In the genomic region with DNA sequence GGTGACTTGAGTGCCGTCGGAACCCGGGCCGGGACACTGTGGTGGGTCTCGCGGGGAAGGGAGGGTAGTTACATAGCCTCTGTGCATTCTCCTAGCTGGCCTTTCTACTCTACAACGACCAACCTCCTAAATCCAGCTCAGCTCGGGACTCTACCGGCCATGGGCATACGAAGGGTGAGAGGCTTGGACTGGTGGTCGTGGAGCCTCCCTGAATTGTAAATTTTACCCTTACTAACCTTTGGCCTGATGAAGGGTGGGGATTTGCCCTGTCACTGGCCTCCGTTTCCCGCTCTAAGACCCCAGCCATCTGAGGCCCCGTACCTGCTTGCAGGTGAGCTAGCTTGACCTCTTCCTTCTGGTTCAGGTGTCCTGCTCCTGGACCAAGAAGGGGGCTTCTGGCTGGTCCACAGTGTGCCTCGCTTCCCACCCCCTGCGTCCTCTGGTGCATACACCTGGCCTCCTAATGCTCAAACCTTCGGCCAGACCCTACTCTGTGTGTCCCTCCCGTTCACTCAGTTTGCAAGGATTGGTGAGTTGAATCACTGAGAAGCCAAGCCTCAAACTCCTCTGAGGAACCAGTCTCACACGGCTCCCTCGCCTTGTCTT, we compare ENCODE assay signal across 8 mouse cellular contexts. TPM values are rescaled to one million over a fixed set of nuclear protein-coding genes. Genes with fewer than 3 reads are reported as not detected.
DNase-seq lines count a peak whose midpoint lies in the region; ATAC-seq and TF ChIP-seq lines count a peak whose summit lies in the region.

No protein-coding gene starts in this region.

- H3ac ChIP-seq in myocyte (ENCODE audit: control insufficient read depth, insufficient read length): no peak overlapping the region

- H3K79me2 ChIP-seq in myocyte (ENCODE audit: control insufficient read depth, insufficient read depth): no peaks in the 10 kb centered on the region

- no peak for ATAC-seq in embryonic facial prominence, embryonic 13.5 days (ENCODE audit: insufficient number of reproducible peaks, insufficient read depth, low FRiP score, low TSS enrichment, low read depth)
- ATAC-seq in hindbrain, postnatal 0 days: peak; percentile 6; the same call in 1 of the 2 replicates

- peak overlapping the region; percentile 75 for H3K4me3 ChIP-seq in lung, adult 2 months (replicated peaks; ENCODE audit: extremely low read depth, low read depth, low read length)
- peak overlapping the region; percentile 57 for H3K4me3 ChIP-seq in embryonic facial prominence, embryonic 13.5 days
- H3K4me3 ChIP-seq in hindbrain, postnatal 0 days (ENCODE audit: low read length): peak overlapping the region; percentile 37
- H3K4me3 ChIP-seq in myocyte: peak overlapping the region; percentile 42

- WGBS in lung, adult 2 months: 51% methylated on average over 20 of the region's 20 CpGs
- 49% methylated on average over 20 of the region's 20 CpGs for WGBS in embryonic facial prominence, embryonic 13.5 days
- 54% methylated on average over 20 of the region's 20 CpGs for WGBS in hindbrain, postnatal 0 days

- peak overlapping the region; percentile 74 for H3K9ac ChIP-seq in embryonic facial prominence, embryonic 13.5 days
- peak overlapping the region; percentile 51 for H3K9ac ChIP-seq in hindbrain, postnatal 0 days (replicated peaks; ENCODE audit: low read length)

- peaks cover 48% of the 10 kb centered on the region for H3K27me3 ChIP-seq in embryonic facial prominence, embryonic 13.5 days
- no peaks in the 10 kb centered on the region for H3K27me3 ChIP-seq in hindbrain, postnatal 0 days (ENCODE audit: insufficient read depth, low read length)
- no peaks in the 10 kb centered on the region for H3K27me3 ChIP-seq in myocyte (ENCODE audit: control insufficient read depth, insufficient read depth, insufficient read length)

- H3K36me3 ChIP-seq in embryonic facial prominence, embryonic 13.5 days: peaks cover 4% of the 10 kb centered on the region; the same call in 1 of the 2 replicates
- H3K36me3 ChIP-seq in hindbrain, postnatal 0 days (ENCODE audit: insufficient read depth, low read length): peaks cover 21% of the 10 kb centered on the region; the same call in 1 of the 2 replicates
- no peaks in the 10 kb centered on the region for H3K36me3 ChIP-seq in myocyte (ENCODE audit: control insufficient read depth, insufficient read depth)

- TF ChIP-seq POLR2A in lung, adult 2 months (IDR thresholded peaks at IDR 0.05; ENCODE audit: borderline replicate concordance, extremely low read depth, low read depth, low read length): no peak
- TF ChIP-seq POLR2A in myocyte (IDR thresholded peaks at IDR 0.05; ENCODE audit: insufficient read length, low read depth): no peak

- no peak for TF ChIP-seq CTCF in lung, adult 2 months (IDR thresholded peaks at IDR 0.05; ENCODE audit: insufficient read depth, low read length)
- no peak for TF ChIP-seq CTCF in hindbrain, postnatal 0 days (IDR thresholded peaks at IDR 0.05; ENCODE audit: low read depth)

- no peak overlapping the region for H3K27ac ChIP-seq in embryonic facial prominence, embryonic 13.5 days
- H3K27ac ChIP-seq in hindbrain, postnatal 0 days: no peak overlapping the region

- peak overlapping the region; percentile 82 for H3K4me2 ChIP-seq in embryonic facial prominence, embryonic 13.5 days
- peak overlapping the region; percentile 66 for H3K4me2 ChIP-seq in hindbrain, postnatal 0 days (ENCODE audit: low read depth, low read length)
- peak overlapping the region; percentile 83 for H3K4me2 ChIP-seq in myocyte (ENCODE audit: low read depth)

- DNase-seq in lung, adult 2 months: no peak
- DNase-seq in lung, postnatal 25 days (ENCODE audit: low spot score): no peak
- no peak for DNase-seq in hindbrain, postnatal 0 days (ENCODE audit: low spot score)
- DNase-seq in layer of hippocampus, postnatal 10 days (ENCODE audit: low spot score in 2 of 2): no peak
- no peak for DNase-seq in thymus, postnatal 25 days
- DNase-seq in cerebellum, adult 9-11 months: no peak

- H3K4me1 ChIP-seq in lung, adult 2 months (ENCODE audit: control insufficient read depth, insufficient read depth, low read length): peaks cover 5% of the 10 kb centered on the region; the same call in 1 of the 2 replicates
- peaks cover 29% of the 10 kb centered on the region for H3K4me1 ChIP-seq in embryonic facial prominence, embryonic 13.5 days
- H3K4me1 ChIP-seq in hindbrain, postnatal 0 days (ENCODE audit: insufficient read depth, low read length): no peaks in the 10 kb centered on the region

- H3K9me3 ChIP-seq in embryonic facial prominence, embryonic 13.5 days: no peaks in the 10 kb centered on the region
- H3K9me3 ChIP-seq in hindbrain, postnatal 0 days (ENCODE audit: low read length): no peaks in the 10 kb centered on the region

TF ChIP-seq in myocyte, 11 proteins besides CTCF, POLR2A, EP300 and RAD21:
- TF ChIP-seq POLR2AphosphoS2 (IDR thresholded peaks at IDR 0.05; ENCODE audit: insufficient read length, low read depth) (no peak), E2F4 (IDR thresholded peaks at IDR 0.05; ENCODE audit: insufficient read depth) (no peak), REST (IDR thresholded peaks at IDR 0.05; ENCODE audit: insufficient read depth, insufficient read length) (no peak), MYOG (IDR thresholded peaks at IDR 0.05; ENCODE audit: control insufficient read depth in 1 of 3, insufficient read depth in 1 of 3, insufficient read length in 2 of 3, low read depth in 2 of 3) (no peak), MYOD1 (IDR thresholded peaks at IDR 0.05; ENCODE audit: control insufficient read depth in 1 of 3, insufficient read length in 2 of 3, low read depth in 2 of 3) (no peak)

RNA-seq across cellular contexts. Expression of gene Dnase2a, which starts 0.9 kb away (rescaled TPM):
- 19.6 and 26.7 TPM in 2 replicates for polyA plus RNA-seq in lung, adult 2 months (2012; rRNA removed)
- polyA plus RNA-seq in embryonic facial prominence, embryonic 13.5 days (2015; fragmentation: Nextera tagmentation; extraction: Ambion mirVana): 15.9 and 22.7 TPM in 2 replicates
- total RNA-seq in hindbrain, postnatal 0 days (2014; rRNA removed): 15.0 and 24.5 TPM in 2 replicates
- 8.6 and 8.8 TPM in 2 replicates for polyA plus RNA-seq in hindbrain, postnatal 0 days (2015; fragmentation: Nextera tagmentation; extraction: Ambion mirVana)
- polyA plus RNA-seq in myocyte (2012; fragmentation: generic; extraction: Trizol): 9.2 TPM
- 1 to 10 TPM; 4.2 to 5.2 TPM for total RNA-seq in layer of hippocampus, postnatal 10 days (2021)

RNA-seq across cellular contexts. Expression of gene Klf1, which starts 7.5 kb away (rescaled TPM):
- polyA plus RNA-seq in lung, adult 2 months (2012; rRNA removed): 0.14 and 0.23 TPM in 2 replicates
- 1.8 and 5.6 TPM in 2 replicates for polyA plus RNA-seq in embryonic facial prominence, embryonic 13.5 days (2015; fragmentation: Nextera tagmentation; extraction: Ambion mirVana)
- total RNA-seq in hindbrain, postnatal 0 days (2014; rRNA removed): 1.2 TPM in 1 of 2 replicates, not detected in the other
- 0.34 and 0.98 TPM in 2 replicates for polyA plus RNA-seq in hindbrain, postnatal 0 days (2015; fragmentation: Nextera tagmentation; extraction: Ambion mirVana)
- polyA plus RNA-seq in myocyte (2012; fragmentation: generic; extraction: Trizol): 0.10 TPM
- not detected for total RNA-seq in layer of hippocampus, postnatal 10 days (2021)

RNA-seq across cellular contexts. Expression of gene Gcdh, which starts 15.5 kb away (rescaled TPM):
- 65.8 and 75.3 TPM in 2 replicates for polyA plus RNA-seq in lung, adult 2 months (2012; rRNA removed)
- polyA plus RNA-seq in embryonic facial prominence, embryonic 13.5 days (2015; fragmentation: Nextera tagmentation; extraction: Ambion mirVana): 39.1 and 40.6 TPM in 2 replicates
- 24.9 and 37.8 TPM in 2 replicates for total RNA-seq in hindbrain, postnatal 0 days (2014; rRNA removed)
- polyA plus RNA-seq in hindbrain, postnatal 0 days (2015; fragmentation: Nextera tagmentation; extraction: Ambion mirVana): 36.5 and 41.3 TPM in 2 replicates
- 20.9 TPM for polyA plus RNA-seq in myocyte (2012; fragmentation: generic; extraction: Trizol)
- 10 to 100 TPM; 31.5 to 33.0 TPM for total RNA-seq in layer of hippocampus, postnatal 10 days (2021)

RNA-seq across cellular contexts. Expression of gene Mast1, which starts 27.9 kb away (rescaled TPM):
- polyA plus RNA-seq in lung, adult 2 months (2012; rRNA removed): 0.34 and 0.41 TPM in 2 replicates
- polyA plus RNA-seq in embryonic facial prominence, embryonic 13.5 days (2015; fragmentation: Nextera tagmentation; extraction: Ambion mirVana): 1.4 and 1.6 TPM in 2 replicates
- total RNA-seq in hindbrain, postnatal 0 days (2014; rRNA removed): 70.9 and 83.0 TPM in 2 replicates
- 61.9 and 69.5 TPM in 2 replicates for polyA plus RNA-seq in hindbrain, postnatal 0 days (2015; fragmentation: Nextera tagmentation; extraction: Ambion mirVana)
- not detected for polyA plus RNA-seq in myocyte (2012; fragmentation: generic; extraction: Trizol)
- 100 to 1,000 TPM; 162 to 169 TPM for total RNA-seq in layer of hippocampus, postnatal 10 days (2021)

RNA-seq across cellular contexts. Expression of gene Syce2, which starts 37.4 kb away (rescaled TPM):
- polyA plus RNA-seq in lung, adult 2 months (2012; rRNA removed): 1.5 and 1.8 TPM in 2 replicates
- 101 and 111 TPM in 2 replicates for polyA plus RNA-seq in embryonic facial prominence, embryonic 13.5 days (2015; fragmentation: Nextera tagmentation; extraction: Ambion mirVana)
- 11.8 and 14.0 TPM in 2 replicates for total RNA-seq in hindbrain, postnatal 0 days (2014; rRNA removed)
- polyA plus RNA-seq in hindbrain, postnatal 0 days (2015; fragmentation: Nextera tagmentation; extraction: Ambion mirVana): 62.1 and 64.4 TPM in 2 replicates
- polyA plus RNA-seq in myocyte (2012; fragmentation: generic; extraction: Trizol): 2.3 TPM
- total RNA-seq in layer of hippocampus, postnatal 10 days (2021): 10 to 100 TPM; 33.5 to 39.1 TPM
